Mouse (Mus musculus): ENCODE data around the gene Scube3. TPM values are rescaled to one million over a fixed set of nuclear protein-coding genes. Genes with fewer than 3 reads are reported as not detected.
A peak's percentile ranks its signal among the peaks of the same experiment; 100 is the strongest.

Scube3 gene
- total RNA-seq, 2 experiments from 2014 or later = 0.17 to 0.20 TPM

- Histone ChIP-seq H3K4me3 (no peak overlapping the region), H3K27ac (no peak overlapping the region)
- intact Hi-C loops (cut with DNase I) = no loop called here
- no peak for DNase-seq
- TF ChIP-seq CTCF (IDR thresholded peaks at IDR 0.05) = no peak
Measured at GRCm38 (mm10) chr17:28116335-28116734, 25.6 kb upstream of the Scube3 start.

DNA sequence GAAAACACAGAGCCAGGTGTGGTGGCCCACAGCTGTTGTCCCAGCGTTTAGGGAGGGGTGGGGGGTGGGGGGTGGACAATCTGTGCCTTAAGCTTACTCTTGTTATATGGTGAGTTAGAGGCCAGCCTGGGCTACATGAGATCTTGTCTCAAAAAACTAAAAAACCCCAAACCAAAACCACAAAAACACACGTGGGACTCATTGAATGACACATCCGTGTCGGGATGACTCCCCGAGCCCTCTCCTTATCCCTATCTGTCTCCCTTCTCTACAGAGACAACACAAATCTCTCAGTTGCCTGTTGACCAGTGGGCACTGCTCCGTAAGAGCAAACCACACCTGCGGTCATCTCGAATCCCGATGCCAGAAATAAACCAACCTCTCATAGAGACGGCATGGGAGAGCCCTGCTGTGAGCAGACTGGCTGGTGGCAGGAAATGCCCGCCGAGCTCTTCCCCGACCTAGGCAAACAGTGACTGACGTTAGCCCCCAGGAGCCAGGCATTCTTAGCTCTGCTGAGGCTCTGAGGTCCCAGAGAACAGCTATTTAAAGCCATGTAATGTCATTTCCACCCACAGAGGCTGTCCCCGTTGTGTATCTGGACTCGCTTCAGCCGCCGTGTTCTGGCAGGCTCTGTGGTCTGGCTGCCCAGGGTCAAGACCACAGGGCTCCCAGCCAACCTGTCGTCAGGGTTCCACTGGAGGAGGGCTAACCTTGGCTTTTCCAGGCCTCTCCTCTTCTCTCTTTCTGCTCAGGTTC, 24.3 kb upstream of the Scube3 start:
- peak; percentile 80 for DNase-seq
- peak overlapping the region; percentile 52 for H3K4me3 ChIP-seq
- intact Hi-C loops (cut with DNase I) = no loop called here
- H3K27ac ChIP-seq = peak overlapping the region; percentile 81
- no peak for TF ChIP-seq CTCF (IDR thresholded peaks at IDR 0.05)

DNA sequence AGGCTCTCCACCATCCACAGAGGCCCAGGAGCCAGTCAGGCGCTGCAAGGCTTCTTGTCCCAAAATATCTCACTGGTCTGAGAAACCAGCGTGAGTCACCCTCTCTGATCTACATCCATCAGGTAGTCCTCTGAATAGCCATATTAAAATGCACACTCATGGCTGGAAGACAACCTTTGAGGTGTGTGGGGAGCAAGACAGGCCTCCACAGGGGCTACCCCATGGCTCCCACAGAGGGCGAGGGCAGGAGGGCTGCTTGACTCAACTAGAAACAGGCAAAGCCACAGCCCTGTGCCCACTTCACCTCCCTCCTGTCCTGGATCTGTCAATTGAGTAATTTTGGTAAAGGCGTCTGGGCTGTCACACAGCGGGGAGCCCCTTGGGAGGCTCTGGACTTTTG, 21.5 kb upstream of the Scube3 start:
- no peak overlapping the region for H3K27ac ChIP-seq
- no peak for DNase-seq
- intact Hi-C loops (cut with DNase I) = no loop called here
- no peak for TF ChIP-seq CTCF (IDR thresholded peaks at IDR 0.05)
- H3K4me3 ChIP-seq = no peak overlapping the region

DNA sequence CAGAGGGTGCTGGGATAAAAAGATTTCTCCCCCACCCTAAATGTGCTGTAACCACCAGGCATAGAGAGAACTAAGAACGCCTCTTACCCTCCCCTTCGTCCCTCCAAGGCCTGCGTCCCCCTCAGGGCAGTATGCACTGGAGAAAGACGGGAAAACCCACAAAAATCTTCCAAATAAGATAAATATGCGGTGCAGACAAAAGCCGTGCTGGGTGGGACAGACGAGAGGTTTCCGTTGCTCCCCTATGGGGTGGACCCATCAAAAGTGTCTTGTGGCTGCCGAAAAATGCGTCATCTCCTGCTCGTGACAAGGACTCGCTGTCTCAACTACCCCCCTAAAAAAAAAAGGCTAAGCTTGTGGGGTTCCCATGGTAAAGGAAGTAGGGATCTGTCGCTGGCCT, 19.0 kb upstream of the Scube3 start:
- H3K4me3 ChIP-seq = no peak overlapping the region
- no peak overlapping the region for H3K27ac ChIP-seq
- no peak for DNase-seq
- no peak for TF ChIP-seq CTCF (IDR thresholded peaks at IDR 0.05)
- intact Hi-C loops (cut with DNase I) = no loop called here

DNA sequence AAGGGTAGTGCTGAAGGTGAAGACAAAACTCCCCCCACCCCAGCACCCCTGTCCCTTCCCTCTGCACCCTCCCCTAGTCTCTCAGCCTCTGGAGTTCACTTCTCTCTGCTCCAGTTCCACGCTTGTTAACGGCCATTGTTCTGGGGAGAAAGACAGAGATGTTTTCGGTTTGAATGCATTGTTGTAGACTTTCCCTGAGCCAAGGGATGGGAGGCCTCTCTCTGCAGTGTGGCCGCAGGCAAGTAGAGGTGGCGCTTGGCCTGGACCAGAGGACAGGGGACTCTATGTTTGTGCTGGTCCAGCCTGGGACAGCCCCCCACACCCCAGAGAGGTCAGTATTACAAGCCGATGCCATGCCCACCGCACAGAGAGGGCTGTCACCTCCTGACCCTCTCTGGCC, 18.3 kb upstream of the Scube3 start:
- intact Hi-C loops (cut with DNase I) = no loop called here
- TF ChIP-seq CTCF (IDR thresholded peaks at IDR 0.05) = no peak
- Histone ChIP-seq H3K27ac (no peak overlapping the region), H3K4me3 (no peak overlapping the region)
- DNase-seq = no peak

DNA sequence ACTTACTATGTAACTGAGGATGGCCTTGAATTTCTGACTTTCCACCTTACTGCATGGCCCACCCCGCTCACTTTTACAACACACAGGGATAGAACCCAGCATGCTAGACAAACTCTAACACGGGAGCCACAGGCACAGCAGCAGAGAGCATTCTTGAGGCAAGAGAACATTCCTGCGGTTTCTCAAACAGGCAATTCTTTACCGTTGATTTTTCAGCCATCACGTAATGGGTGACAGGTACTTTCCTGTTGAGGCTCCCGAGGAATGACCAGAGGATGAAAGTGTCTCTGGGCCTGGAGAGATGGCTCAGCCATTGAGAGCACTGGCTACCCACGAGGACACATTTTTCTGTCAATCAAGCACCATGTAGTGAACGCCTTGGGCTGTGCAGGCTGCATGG, 17.6 kb upstream of the Scube3 start:
- Histone ChIP-seq H3K27ac (no peak overlapping the region), H3K4me3 (no peak overlapping the region)
- no peak for TF ChIP-seq CTCF (IDR thresholded peaks at IDR 0.05)
- intact Hi-C loops (cut with DNase I) = no loop called here
- DNase-seq = no peak

GRCm38 (mm10) chr17:28129796-28130195, 12.1 kb upstream of the Scube3 start:
- no peak for DNase-seq
- TF ChIP-seq CTCF (IDR thresholded peaks at IDR 0.05) = no peak
- H3K4me3 ChIP-seq = no peak overlapping the region
- intact Hi-C loops (cut with DNase I) = no loop called here
- no peak overlapping the region for H3K27ac ChIP-seq

- no peak overlapping the region for H3K4me3 ChIP-seq
- no peak for DNase-seq
- no peak for TF ChIP-seq CTCF (IDR thresholded peaks at IDR 0.05)
- H3K27ac ChIP-seq = no peak overlapping the region
- intact Hi-C loops (cut with DNase I) = no loop called here
Measured at GRCm38 (mm10) chr17:28130391-28131125, 11.4 kb upstream of the Scube3 start.

DNA sequence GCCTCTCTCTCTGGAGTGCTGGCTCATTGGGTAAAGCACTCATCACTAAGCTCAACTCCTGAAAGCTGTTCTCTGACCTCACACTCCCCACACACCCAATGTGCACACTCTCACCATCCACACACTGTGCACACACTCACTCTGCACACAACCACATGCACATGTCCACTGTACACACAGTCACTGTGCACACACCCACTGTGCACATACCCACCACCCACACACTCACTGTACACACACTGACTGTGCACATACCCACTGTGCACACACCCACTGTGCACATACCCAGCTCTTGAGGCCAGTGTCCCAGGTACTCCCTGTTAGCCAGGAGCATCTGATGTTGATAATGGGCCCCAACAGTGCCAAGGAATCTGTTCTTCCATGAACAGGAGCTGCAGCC, 10.8 kb upstream of the Scube3 start:
- DNase-seq = no peak
- no peak overlapping the region for H3K4me3 ChIP-seq
- intact Hi-C loops (cut with DNase I) = no loop called here
- no peak for TF ChIP-seq CTCF (IDR thresholded peaks at IDR 0.05)
- H3K27ac ChIP-seq = no peak overlapping the region

DNA sequence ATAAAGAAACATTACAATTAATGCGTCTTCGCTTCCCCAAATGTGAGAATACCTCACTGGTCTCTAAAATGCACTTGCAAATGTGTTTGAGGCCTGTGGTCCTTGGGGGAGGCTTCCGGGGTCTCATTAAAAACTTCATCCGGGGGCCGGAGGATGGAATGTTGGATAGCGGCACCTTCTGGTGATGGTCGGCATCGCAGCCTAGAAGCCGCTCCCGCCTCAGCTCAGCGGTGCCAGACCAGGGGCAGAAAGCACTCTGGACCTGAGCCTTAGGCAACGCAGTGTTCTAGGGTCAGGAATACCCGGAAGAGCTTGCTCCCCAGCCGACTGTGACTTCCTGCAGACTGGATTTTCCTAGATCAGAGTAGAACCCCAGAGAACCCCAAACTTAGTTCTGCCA, 8.7 kb upstream of the Scube3 start:
- intact Hi-C loops (cut with DNase I) = loop anchor here (1.0 kb wide), 1 partner anchor 48 kb away; no protein-coding TSS in a partner anchor
- TF ChIP-seq CTCF (IDR thresholded peaks at IDR 0.05) = peak; percentile 96
- Histone ChIP-seq H3K4me3 (no peak overlapping the region), H3K27ac (no peak overlapping the region)
- DNase-seq = peak; percentile 69

- Histone ChIP-seq H3K4me3 (no peak overlapping the region), H3K27ac (no peak overlapping the region)
- no peak for TF ChIP-seq CTCF (IDR thresholded peaks at IDR 0.05)
- DNase-seq = no peak
- intact Hi-C loops (cut with DNase I) = no loop called here
Measured at GRCm38 (mm10) chr17:28135496-28135895, 6.4 kb upstream of the Scube3 start.

DNA sequence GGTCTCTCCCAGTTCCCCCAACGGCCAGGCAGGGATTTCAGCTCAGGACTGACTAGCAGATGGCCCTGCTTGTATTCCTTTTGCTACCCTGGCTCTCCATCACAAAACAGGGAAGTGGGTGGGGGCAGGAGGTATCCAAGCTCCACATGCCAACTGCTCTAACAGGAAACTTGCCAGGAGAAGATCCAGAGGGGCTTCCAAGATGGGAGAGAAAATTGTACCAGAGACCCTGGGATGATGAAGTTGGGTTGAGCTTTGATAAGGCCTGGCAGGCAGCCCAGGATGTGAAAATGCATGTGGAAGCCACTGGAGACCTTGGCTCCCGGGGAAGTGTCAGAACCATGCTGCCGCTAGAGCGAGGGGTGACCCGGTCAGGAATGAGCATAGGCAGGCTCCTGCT, 5.7 kb upstream of the Scube3 start:
- no peak overlapping the region for H3K27ac ChIP-seq
- TF ChIP-seq CTCF (IDR thresholded peaks at IDR 0.05) = no peak
- intact Hi-C loops (cut with DNase I) = no loop called here
- H3K4me3 ChIP-seq = no peak overlapping the region
- no peak for DNase-seq

GRCm38 (mm10) chr17:28138013-28138412, 3.9 kb upstream of the Scube3 start:
- Histone ChIP-seq H3K27ac (no peak overlapping the region), H3K4me3 (no peak overlapping the region)
- DNase-seq = no peak
- no peak for TF ChIP-seq CTCF (IDR thresholded peaks at IDR 0.05)
- intact Hi-C loops (cut with DNase I) = no loop called here

DNA sequence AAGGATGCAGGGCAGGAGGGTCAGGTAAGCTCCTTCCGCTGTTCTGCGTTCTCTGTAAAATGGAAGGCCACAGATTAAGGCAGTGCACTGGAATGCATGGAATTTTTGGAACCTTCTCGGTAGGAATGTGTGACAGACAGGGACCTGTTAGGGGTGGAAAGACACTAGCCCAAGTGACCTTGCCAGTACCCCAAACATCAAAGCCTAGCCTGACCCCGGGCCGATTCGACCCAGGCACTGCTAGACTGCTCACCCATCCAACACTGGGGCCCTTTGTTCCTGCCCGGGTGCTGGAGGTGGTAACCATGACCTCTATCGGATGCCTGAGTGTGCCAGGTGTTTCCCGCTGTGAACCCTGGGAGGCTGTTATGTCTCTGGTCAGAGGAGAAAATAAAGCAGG, 3.3 kb upstream of the Scube3 start:
- no peak for DNase-seq
- TF ChIP-seq CTCF (IDR thresholded peaks at IDR 0.05) = no peak
- intact Hi-C loops (cut with DNase I) = no loop called here
- Histone ChIP-seq H3K4me3 (no peak overlapping the region), H3K27ac (no peak overlapping the region)
